Mouse (Mus musculus): ENCODE results near the gene Zfp667. TPM values are rescaled to one million over a fixed set of nuclear protein-coding genes. Genes with fewer than 3 reads are reported as not detected.
"Not testable (repeated sequence)": the region's sequence is repeated elsewhere in the genome, so short reads cannot be mapped to it uniquely, and the experiment has no call there.

The Zfp667 gene
- total RNA-seq, 1 experiment from 2014 or later: 15.9 TPM

DNA sequence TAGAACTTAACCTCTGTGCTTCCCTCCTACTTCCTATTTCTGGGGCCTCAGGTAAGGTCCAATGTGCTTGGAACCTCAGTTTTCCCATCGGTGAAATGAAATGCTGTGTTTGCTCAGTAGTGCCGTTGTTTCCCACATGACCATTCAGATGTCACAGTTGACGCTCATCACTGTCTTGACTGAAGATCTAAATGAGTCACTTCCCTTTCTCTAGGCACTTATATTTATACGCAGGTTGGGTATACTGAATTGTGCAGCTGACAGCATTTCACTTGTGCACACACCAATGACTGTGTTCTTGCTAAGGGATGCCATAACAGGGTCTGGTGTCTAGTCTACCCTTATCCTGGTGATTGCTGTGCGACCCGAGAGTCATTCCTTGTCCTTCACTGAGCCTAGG lies 1.0 kb upstream of the Zfp667 start:
- no peak for ATAC-seq (replicated peaks in 1 of 2; ENCODE audit: insufficient read depth in 1 of 2, low FRiP score in 2 of 2, low TSS enrichment in 1 of 2, low read depth in 1 of 2, poor library complexity in 2 of 2, severe bottlenecking in 2 of 2)

DNA sequence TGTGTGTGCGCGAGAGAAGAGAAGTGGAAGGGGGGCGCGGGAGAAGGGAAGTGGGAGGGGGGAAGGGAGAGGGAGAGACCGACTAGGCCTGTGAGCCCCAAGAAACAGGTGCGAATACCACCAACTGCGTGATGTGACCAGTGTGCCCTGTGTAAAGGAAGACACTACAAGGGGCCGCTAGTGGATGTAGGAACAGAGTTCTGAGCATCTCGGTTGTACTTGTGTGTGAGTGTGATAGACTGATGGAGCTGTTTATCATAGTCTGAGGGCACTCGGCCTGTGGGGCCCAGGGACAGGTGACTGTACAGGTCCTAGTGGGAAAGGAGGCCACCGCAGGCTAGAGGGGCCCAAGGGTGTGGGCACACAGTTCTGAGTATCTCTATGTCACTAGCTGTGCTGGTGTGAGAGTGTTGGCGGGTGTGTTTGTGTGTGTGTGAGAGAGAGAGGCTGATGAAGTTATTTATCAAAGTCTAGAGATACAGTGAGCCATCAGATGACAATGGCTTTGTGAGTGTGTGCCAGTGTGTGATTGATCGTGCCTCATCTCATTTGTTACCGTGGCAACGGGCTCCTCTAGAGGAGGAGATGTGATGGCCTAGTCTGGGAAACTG lies 647 bp downstream of the Zfp667 start:
- no peak for ATAC-seq (replicated peaks in 1 of 2; ENCODE audit: insufficient read depth in 1 of 2, low FRiP score in 2 of 2, low TSS enrichment in 1 of 2, low read depth in 1 of 2, poor library complexity in 2 of 2, severe bottlenecking in 2 of 2)

DNA sequence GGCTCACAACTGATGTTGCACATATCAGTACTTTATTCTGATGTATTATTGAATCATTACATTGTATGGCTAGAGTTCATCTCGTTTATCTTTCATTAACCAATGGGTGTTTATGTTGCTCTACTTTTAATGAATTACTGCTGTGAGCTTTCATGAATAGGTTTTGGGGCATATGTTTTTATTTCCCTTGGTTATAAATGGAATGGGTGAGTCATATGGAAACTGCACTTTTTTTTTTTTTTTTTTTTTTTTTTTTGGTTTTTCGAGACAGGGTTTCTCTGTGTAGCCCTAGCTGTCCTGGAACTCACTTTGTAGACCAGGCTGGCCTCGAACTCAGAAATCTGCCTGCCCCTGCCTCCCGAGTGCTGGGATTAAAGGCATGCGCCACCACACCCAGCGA lies 4.7 kb downstream of the Zfp667 start:
- ATAC-seq (replicated peaks in 1 of 2; ENCODE audit: insufficient read depth in 1 of 2, low FRiP score in 2 of 2, low TSS enrichment in 1 of 2, low read depth in 1 of 2, poor library complexity in 2 of 2, severe bottlenecking in 2 of 2): not testable (repeated sequence)

DNA sequence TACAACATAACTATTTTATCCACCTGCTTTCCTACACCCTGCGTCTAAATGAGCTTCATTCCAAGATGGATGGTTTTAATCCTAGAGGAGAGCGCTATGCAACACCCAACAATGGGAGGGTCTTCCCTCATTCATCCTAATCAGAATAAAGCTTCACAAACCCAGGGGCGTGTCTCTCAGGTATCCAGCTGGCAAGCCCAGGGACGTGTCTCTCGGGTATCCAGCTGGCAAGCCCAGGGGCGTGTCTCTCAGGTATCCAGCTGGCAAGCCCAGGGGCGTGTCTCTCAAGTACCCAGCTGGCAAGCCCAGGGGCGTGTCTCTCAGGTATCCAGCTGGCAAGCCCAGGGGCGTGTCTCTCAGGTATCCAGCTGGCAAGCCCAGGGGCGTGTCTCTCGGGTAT lies 14.4 kb downstream of the Zfp667 start:
- not testable (repeated sequence) for ATAC-seq (replicated peaks in 1 of 2; ENCODE audit: insufficient read depth in 1 of 2, low FRiP score in 2 of 2, low TSS enrichment in 1 of 2, low read depth in 1 of 2, poor library complexity in 2 of 2, severe bottlenecking in 2 of 2)

DNA sequence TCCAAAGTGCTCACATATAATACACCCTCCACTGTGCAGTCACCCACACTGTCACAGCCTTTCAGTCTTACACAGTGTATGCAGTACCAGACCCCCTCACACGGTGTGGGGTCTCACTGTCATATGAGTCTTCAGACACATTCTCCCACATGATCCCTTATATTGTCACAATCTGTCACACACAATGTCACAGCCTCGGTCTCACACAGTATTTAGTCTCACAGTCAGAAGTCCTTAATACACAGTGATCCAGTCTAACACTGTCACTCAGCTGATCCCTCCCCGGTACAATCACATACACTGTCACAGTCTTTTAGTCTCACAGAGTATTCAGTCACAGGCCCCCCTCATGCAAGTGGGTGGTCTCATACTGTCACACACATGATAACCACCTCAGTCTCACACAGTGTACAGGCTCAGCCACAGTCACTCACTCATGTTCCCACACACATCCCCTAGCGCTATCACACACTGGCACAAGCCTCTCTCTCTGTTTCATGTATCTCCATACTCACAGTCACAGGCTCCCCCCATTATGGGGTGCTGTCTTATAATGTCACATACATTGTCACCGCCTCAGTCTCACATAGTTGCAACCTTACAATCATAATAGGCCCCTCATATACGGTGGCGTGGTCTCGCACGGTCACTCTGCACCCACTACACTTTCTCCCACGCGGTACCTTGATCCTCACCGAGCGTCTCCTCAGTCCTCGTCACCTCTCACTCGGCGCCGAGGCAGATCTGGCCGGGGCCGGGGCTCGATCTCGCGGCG lies 44.3 kb downstream of the Zfp667 start:
- peak in 1 of 2 experiments; percentile 51; a peak in 3 of 4 replicates for ATAC-seq (replicated peaks in 1 of 2; ENCODE audit: insufficient read depth in 1 of 2, low FRiP score in 2 of 2, low TSS enrichment in 1 of 2, low read depth in 1 of 2, poor library complexity in 2 of 2, severe bottlenecking in 2 of 2)

DNA sequence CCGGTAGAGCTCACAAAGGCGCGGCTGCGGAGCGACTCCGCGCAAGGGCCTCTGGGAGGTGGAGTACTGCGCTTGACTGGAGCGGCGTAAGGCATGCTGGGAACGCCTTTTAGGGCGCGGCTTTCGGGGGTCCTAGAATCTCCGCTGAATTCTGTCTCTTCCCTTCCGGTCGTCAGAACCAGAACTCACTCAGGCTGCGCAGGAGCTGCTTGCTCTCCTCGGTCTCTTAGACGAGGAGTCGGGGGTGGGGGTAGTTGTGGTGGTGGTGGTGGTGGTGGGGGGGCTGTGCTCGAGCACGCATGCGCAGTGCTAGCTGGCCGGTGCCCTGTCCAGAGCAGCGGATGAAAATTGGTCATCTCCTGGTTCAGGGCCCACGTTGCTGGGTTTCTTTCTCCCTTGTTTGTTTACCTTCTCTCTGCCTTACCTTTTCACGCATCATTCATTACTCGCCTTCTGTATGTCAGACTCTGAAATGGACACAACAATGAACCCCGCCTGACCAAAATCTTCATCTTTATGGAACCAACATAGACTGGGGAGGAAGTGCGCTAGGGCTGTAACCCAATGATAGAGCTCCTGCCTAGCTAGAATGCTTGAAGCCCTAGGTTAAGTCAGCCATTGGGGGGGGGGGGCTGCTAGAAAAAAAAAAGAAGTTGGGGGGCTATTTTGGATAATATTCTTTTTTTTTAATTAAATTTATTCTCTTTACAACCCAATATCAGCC lies 45.0 kb downstream of the Zfp667 start, which contains the start of gene Zfp583:
Gene Zfp583 (minus strand): TSS at position 53 of the 724 bp plus-strand sequence.
- ATAC-seq (replicated peaks in 1 of 2; ENCODE audit: insufficient read depth in 1 of 2, low FRiP score in 2 of 2, low TSS enrichment in 1 of 2, low read depth in 1 of 2, poor library complexity in 2 of 2, severe bottlenecking in 2 of 2): peak; percentile 91 to 94

DNA sequence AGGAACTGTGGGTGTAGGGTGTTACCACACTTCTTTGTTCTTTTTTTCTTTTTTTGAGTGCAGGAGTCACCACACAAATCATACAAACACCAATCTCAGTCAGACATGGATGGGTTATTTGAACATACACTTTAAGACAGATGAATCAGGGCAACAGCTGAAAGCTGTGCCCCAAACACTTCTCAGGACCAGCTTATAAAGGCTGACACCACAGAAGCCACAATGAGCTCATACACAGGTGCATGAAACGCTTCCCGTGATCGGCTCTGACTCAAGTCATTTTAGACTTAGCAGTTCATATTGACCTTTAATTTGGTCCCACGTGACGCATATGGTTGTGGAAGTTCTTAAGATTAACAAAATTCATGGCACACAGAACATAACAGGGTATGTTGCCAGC lies 53.5 kb downstream of the Zfp667 start:
- no peak for ATAC-seq (replicated peaks in 1 of 2; ENCODE audit: insufficient read depth in 1 of 2, low FRiP score in 2 of 2, low TSS enrichment in 1 of 2, low read depth in 1 of 2, poor library complexity in 2 of 2, severe bottlenecking in 2 of 2)

DNA sequence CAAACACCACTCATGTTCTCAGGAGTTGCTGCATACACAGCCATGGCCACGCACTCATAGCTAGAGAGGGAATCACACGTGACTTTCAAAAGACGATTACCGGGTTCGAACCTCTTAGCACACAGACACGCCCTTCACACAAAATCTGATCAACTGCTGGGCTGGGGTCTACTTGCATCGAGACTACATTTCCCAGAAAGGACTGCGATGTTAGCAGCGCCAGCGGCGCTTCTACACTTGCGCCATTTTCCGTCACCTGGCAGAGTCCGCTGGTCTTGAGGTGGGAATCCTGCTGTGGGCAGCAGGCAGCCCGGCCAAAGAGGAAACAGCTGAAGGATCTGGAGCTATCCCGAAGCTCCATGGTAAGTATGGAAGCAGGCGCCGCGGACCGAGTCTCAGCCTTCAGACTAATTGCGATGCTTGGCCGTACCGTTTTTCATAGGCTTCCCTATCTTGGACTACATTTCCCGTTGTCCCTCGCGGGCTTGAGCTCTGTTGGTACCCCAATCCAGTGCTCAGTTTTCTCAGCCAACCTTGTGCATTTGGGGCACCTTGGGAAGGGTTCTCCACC lies 57.2 kb downstream of the Zfp667 start, which contains the start of gene Gm3854:
Gene Gm3854 (plus strand): TSS at position 259 of the 571 bp plus-strand sequence.
- peak; percentile 91 to 93 for ATAC-seq (replicated peaks in 1 of 2; ENCODE audit: insufficient read depth in 1 of 2, low FRiP score in 2 of 2, low TSS enrichment in 1 of 2, low read depth in 1 of 2, poor library complexity in 2 of 2, severe bottlenecking in 2 of 2)

DNA sequence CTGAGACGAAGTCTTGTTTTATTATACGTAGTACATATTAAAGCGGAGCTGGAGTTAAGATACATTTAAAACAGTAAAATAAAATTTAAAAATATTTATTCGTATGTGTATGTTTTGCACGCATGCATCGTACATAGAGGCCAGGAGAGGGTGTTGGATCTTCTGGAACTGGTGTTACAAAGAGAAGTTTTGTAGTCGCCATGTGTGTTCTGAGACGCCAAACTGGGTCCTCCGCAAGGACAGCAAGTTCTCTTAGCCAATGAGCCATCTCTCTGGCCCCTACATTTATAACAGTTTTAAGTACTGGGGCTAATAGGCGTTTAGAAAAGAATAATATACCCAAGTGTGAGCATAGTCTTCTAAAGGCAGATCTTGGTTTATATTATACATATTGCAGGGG lies 57.7 kb downstream of the Zfp667 start:
- no peak for ATAC-seq (replicated peaks in 1 of 2; ENCODE audit: insufficient read depth in 1 of 2, low FRiP score in 2 of 2, low TSS enrichment in 1 of 2, low read depth in 1 of 2, poor library complexity in 2 of 2, severe bottlenecking in 2 of 2)

Other genes with a start within 250 kb of the Zfp667 start
- not detected in 2 replicates for gene Nlrp4c, start 241.4 kb upstream of the Zfp667 start, total RNA-seq (2017)
- gene Zfp787, start 130.6 kb upstream of the Zfp667 start, total RNA-seq (2017): 26.8 and 31.2 TPM in 2 replicates
- gene Zfp444, start 114.4 kb upstream of the Zfp667 start, total RNA-seq (2017): 12.8 and 12.9 TPM in 2 replicates
- not detected in 2 replicates for gene Galp, start 89.5 kb upstream of the Zfp667 start, total RNA-seq (2017)
- gene Zscan5b, start 64.3 kb upstream of the Zfp667 start, total RNA-seq (2017): not detected in 2 replicates
- not detected in 2 replicates for gene Epp13, start 33.9 kb upstream of the Zfp667 start, total RNA-seq (2017)
- 4.4 and 5.0 TPM in 2 replicates for gene Zfp583, start 44.7 kb downstream of the Zfp667 start, total RNA-seq (2017)
- gene Gm3854, start 57.2 kb downstream of the Zfp667 start, total RNA-seq (2017): 1.8 TPM in 2 replicates
- gene Zfp78, start 76.7 kb downstream of the Zfp667 start, total RNA-seq (2017): 6.7 and 11.2 TPM in 2 replicates
- gene Zfp28, start 96.7 kb downstream of the Zfp667 start, total RNA-seq (2017): 7.3 and 7.4 TPM in 2 replicates
- gene Smim17, start 112.1 kb downstream of the Zfp667 start, total RNA-seq (2017): not detected in 2 replicates
- gene Gm20715, start 123.7 kb downstream of the Zfp667 start, total RNA-seq (2017): not detected in 2 replicates
- gene Olfr1344, start 152.1 kb downstream of the Zfp667 start, total RNA-seq (2017): not detected in 2 replicates
- not detected in 2 replicates for gene Olfr1336, start 169.6 kb downstream of the Zfp667 start, total RNA-seq (2017)
- gene Olfr1346, start 180.5 kb downstream of the Zfp667 start, total RNA-seq (2017): not detected in 2 replicates
- gene Olfr5, start 200.4 kb downstream of the Zfp667 start, total RNA-seq (2017): not detected in 2 replicates
- gene Olfr1347, start 213.2 kb downstream of the Zfp667 start, total RNA-seq (2017): not detected in 2 replicates
- gene Olfr1348, start 222.2 kb downstream of the Zfp667 start, total RNA-seq (2017): not detected in 2 replicates
- not detected in 2 replicates for gene Olfr1349, start 236.4 kb downstream of the Zfp667 start, total RNA-seq (2017)

Measured in hematopoietic stem cell, adult 5-6 weeks (primary cell).